Mouse (Mus musculus) stomach, embryonic 16.5 days (tissue): ENCODE measurements around the gene Olfr811. TPM values are rescaled to one million over a fixed set of nuclear protein-coding genes. Genes with fewer than 3 reads are reported as not detected.

ENCODE experiments used
- polyA plus RNA-seq: library from polyadenylated mRNA; unstranded; fragments of >200 nt; fragmentation: Nextera tagmentation; extraction: Ambion mirVana; gene quantifications from 2 replicates; pipeline ENCODE4 v1.2.1, GENCODE M21; 2015

The Olfr811 gene
- polyA plus RNA-seq, 1 experiment from 2014 or later = not detected

Other genes with a start within 250 kb of the Olfr811 start
- gene Olfr794, start 236.7 kb downstream of the Olfr811 start, polyA plus RNA-seq = not detected in 2 replicates
- not detected in 2 replicates for gene Olfr796, start 191.8 kb downstream of the Olfr811 start, polyA plus RNA-seq
- gene Olfr798, start 176.5 kb downstream of the Olfr811 start, polyA plus RNA-seq = not detected in 2 replicates
- not detected in 2 replicates for gene Olfr799, start 166.9 kb downstream of the Olfr811 start, polyA plus RNA-seq
- not detected in 2 replicates for gene Olfr800, start 146.7 kb downstream of the Olfr811 start, polyA plus RNA-seq
- gene Olfr801, start 130.5 kb downstream of the Olfr811 start, polyA plus RNA-seq = not detected in 2 replicates
- gene Olfr802, start 116.2 kb downstream of the Olfr811 start, polyA plus RNA-seq = not detected in 2 replicates
- gene Olfr803, start 110.1 kb downstream of the Olfr811 start, polyA plus RNA-seq = not detected in 2 replicates
- gene Olfr804, start 101.2 kb downstream of the Olfr811 start, polyA plus RNA-seq = not detected in 2 replicates
- not detected in 2 replicates for gene Olfr805, start 75.0 kb downstream of the Olfr811 start, polyA plus RNA-seq
- not detected in 2 replicates for gene Olfr806, start 62.5 kb downstream of the Olfr811 start, polyA plus RNA-seq
- not detected in 2 replicates for gene Olfr807, start 46.6 kb downstream of the Olfr811 start, polyA plus RNA-seq
- gene Olfr808, start 38.9 kb downstream of the Olfr811 start, polyA plus RNA-seq = not detected in 2 replicates
- not detected in 2 replicates for gene Olfr809, start 29.8 kb downstream of the Olfr811 start, polyA plus RNA-seq
- not detected in 2 replicates for gene Olfr810, start 9.5 kb downstream of the Olfr811 start, polyA plus RNA-seq
- gene Olfr812, start 41.7 kb upstream of the Olfr811 start, polyA plus RNA-seq = not detected in 2 replicates
- gene Olfr813, start 51.0 kb upstream of the Olfr811 start, polyA plus RNA-seq = not detected in 2 replicates
- not detected in 2 replicates for gene Olfr814, start 75.5 kb upstream of the Olfr811 start, polyA plus RNA-seq
- not detected in 2 replicates for gene Olfr815, start 101.5 kb upstream of the Olfr811 start, polyA plus RNA-seq
- not detected in 2 replicates for gene Olfr816, start 111.2 kb upstream of the Olfr811 start, polyA plus RNA-seq
- not detected in 2 replicates for gene Olfr818, start 144.7 kb upstream of the Olfr811 start, polyA plus RNA-seq
- gene Olfr819, start 162.9 kb upstream of the Olfr811 start, polyA plus RNA-seq = not detected in 2 replicates
- not detected in 2 replicates for gene Olfr247, start 171.7 kb upstream of the Olfr811 start, polyA plus RNA-seq
- gene Gm10310, start 180.7 kb upstream of the Olfr811 start, polyA plus RNA-seq = not detected in 2 replicates
- not detected in 2 replicates for gene Olfr820, start 208.2 kb upstream of the Olfr811 start, polyA plus RNA-seq
- not detected in 2 replicates for gene Olfr821, start 226.0 kb upstream of the Olfr811 start, polyA plus RNA-seq